Mouse (Mus musculus): ENCODE data around the gene Pde4dip. TPM values are rescaled to one million over a fixed set of nuclear protein-coding genes. Genes with fewer than 3 reads are reported as not detected.

Pde4dip gene
- polyA plus RNA-seq, 1 experiment from 2014 or later, result 22.8 TPM

GRCm38 (mm10) chr3:97887785-97888167, 731 bp downstream of the Pde4dip start:
- Histone ChIP-seq H3K27ac (no peak overlapping the region), H3K27me3 (ENCODE audit: low read depth, poor library complexity, severe bottlenecking) (peaks cover 49% of the 10 kb centered on the region), H3K9me3 (replicated peaks) (no peaks in the 10 kb centered on the region), H3K36me3 (no peaks in the 10 kb centered on the region), H3K4me1 (peaks cover 13% of the 10 kb centered on the region), H3K4me3 (peak overlapping the region; percentile 57)
- DNase-seq (ENCODE audit: low spot score), result no peak
- WGBS, result 64% methylated on average over 5 of the region's 5 CpGs

- 95% methylated on average over 5 of the region's 5 CpGs for WGBS
- DNase-seq (ENCODE audit: low spot score), result no peak
- Histone ChIP-seq H3K4me1 (peaks cover 13% of the 10 kb centered on the region), H3K9me3 (replicated peaks) (no peaks in the 10 kb centered on the region), H3K27me3 (ENCODE audit: low read depth, poor library complexity, severe bottlenecking) (no peaks in the 10 kb centered on the region; the same call in 1 of the 2 replicates), H3K4me3 (no peak overlapping the region), H3K36me3 (no peaks in the 10 kb centered on the region), H3K27ac (no peak overlapping the region)
These were observed 6.9 kb downstream of the Pde4dip start for GRCm38 (mm10) chr3:97881576-97881975.

DNA sequence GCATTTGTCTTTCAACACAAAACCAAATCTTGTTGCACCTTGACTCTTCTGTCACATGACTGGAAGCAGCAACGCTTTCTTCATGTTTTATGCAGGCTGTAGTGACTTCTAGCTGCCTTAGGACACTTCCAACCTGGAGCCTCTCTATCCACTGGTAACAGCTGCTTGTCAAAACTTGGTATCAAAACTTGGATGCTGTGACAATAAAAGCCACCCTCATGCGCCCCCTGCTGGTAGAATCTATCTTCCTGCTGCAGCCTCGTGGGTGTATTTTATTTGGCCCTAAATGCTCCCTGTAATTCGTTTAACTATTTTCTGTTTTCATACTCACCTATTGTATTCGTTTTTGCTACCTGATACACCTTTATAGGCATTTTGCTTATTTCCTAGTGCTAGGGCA, 9.3 kb downstream of the Pde4dip start:
- WGBS, result 22% methylated on average over 5 of the region's 5 CpGs
- Histone ChIP-seq H3K4me1 (peaks cover 32% of the 10 kb centered on the region), H3K36me3 (no peaks in the 10 kb centered on the region), H3K9me3 (replicated peaks) (no peaks in the 10 kb centered on the region), H3K27me3 (ENCODE audit: low read depth, poor library complexity, severe bottlenecking) (no peaks in the 10 kb centered on the region), H3K4me3 (no peak overlapping the region), H3K27ac (no peak overlapping the region)
- peak; percentile 83 for DNase-seq (ENCODE audit: low spot score)

GRCm38 (mm10) chr3:97876259-97876658, 12.2 kb downstream of the Pde4dip start:
- Histone ChIP-seq H3K4me1 (peaks cover 32% of the 10 kb centered on the region), H3K4me3 (no peak overlapping the region), H3K27ac (no peak overlapping the region), H3K36me3 (no peaks in the 10 kb centered on the region), H3K9me3 (replicated peaks) (no peaks in the 10 kb centered on the region), H3K27me3 (ENCODE audit: low read depth, poor library complexity, severe bottlenecking) (no peaks in the 10 kb centered on the region)
- no peak for DNase-seq (ENCODE audit: low spot score)
- WGBS, result 31% methylated on average over 8 of the region's 8 CpGs

- no peak for DNase-seq (ENCODE audit: low spot score)
- WGBS, result 24% methylated on average over 5 of the region's 5 CpGs
These were observed 13.7 kb downstream of the Pde4dip start for GRCm38 (mm10) chr3:97874777-97875176.

DNA sequence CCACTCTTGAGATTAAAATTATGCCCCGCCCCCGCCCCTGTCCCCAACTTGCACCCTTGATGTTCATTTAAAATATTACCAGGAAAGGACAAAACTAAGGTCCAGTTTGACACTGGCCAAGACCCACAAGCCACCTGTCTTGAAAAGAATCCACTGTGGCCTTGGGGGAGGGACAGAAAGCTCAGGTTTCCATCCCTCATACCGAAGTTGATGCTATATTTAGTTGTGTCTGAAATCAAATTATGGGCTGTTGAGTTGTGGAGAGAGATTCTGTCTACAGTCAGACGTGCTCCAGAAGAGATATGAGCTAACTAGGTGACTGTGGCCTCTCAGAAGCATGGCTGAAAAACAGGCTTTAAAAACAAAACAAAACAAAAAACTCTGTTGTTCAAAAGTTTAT, 18.8 kb downstream of the Pde4dip start:
- Histone ChIP-seq H3K9me3 (replicated peaks) (no peaks in the 10 kb centered on the region), H3K27ac (no peak overlapping the region), H3K27me3 (ENCODE audit: low read depth, poor library complexity, severe bottlenecking) (peaks cover 54% of the 10 kb centered on the region), H3K36me3 (no peaks in the 10 kb centered on the region), H3K4me3 (no peak overlapping the region), H3K4me1 (peaks cover 18% of the 10 kb centered on the region)
- WGBS, result 80% methylated on average over 4 of the region's 4 CpGs
- no peak for DNase-seq (ENCODE audit: low spot score)

More at GRCm38 (mm10) chr3:97874777-97875176, 13.7 kb downstream of the Pde4dip start:
- peaks cover 32% of the 10 kb centered on the region for H3K4me1 ChIP-seq
- H3K36me3 ChIP-seq, result no peaks in the 10 kb centered on the region
- H3K27ac ChIP-seq, result no peak overlapping the region
- H3K9me3 ChIP-seq (replicated peaks), result no peaks in the 10 kb centered on the region
- no peak overlapping the region for H3K4me3 ChIP-seq
- peaks cover 4% of the 10 kb centered on the region for H3K27me3 ChIP-seq (ENCODE audit: low read depth, poor library complexity, severe bottlenecking)

GRCm38 (mm10) chr3:97868733-97869132, 19.8 kb downstream of the Pde4dip start:
- Histone ChIP-seq H3K4me1 (peaks cover 14% of the 10 kb centered on the region), H3K9me3 (replicated peaks) (no peaks in the 10 kb centered on the region), H3K27ac (no peak overlapping the region), H3K4me3 (no peak overlapping the region), H3K27me3 (ENCODE audit: low read depth, poor library complexity, severe bottlenecking) (peaks cover 55% of the 10 kb centered on the region), H3K36me3 (no peaks in the 10 kb centered on the region)
- no peak for DNase-seq (ENCODE audit: low spot score)
- WGBS, result 52% methylated on average over 5 of the region's 5 CpGs

GRCm38 (mm10) chr3:97868024-97868689, 20.4 kb downstream of the Pde4dip start:
- Histone ChIP-seq H3K27ac (no peak overlapping the region), H3K27me3 (ENCODE audit: low read depth, poor library complexity, severe bottlenecking) (peaks cover 55% of the 10 kb centered on the region), H3K9me3 (replicated peaks) (no peaks in the 10 kb centered on the region), H3K36me3 (no peaks in the 10 kb centered on the region), H3K4me3 (peak overlapping the region; percentile 51), H3K4me1 (peaks cover 14% of the 10 kb centered on the region)
- WGBS, result 4% methylated on average over 42 of the region's 42 CpGs
- peak; percentile 75 for DNase-seq (ENCODE audit: low spot score)

GRCm38 (mm10) chr3:97867221-97868023, 21.1 kb downstream of the Pde4dip start:
- H3K27me3 ChIP-seq (ENCODE audit: low read depth, poor library complexity, severe bottlenecking), result peaks cover 55% of the 10 kb centered on the region
- WGBS, result 3% methylated on average over 28 of the region's 28 CpGs
- no peaks in the 10 kb centered on the region for H3K9me3 ChIP-seq (replicated peaks)
- peak overlapping the region; percentile 51 for H3K4me3 ChIP-seq
- H3K4me1 ChIP-seq, result peaks cover 14% of the 10 kb centered on the region
- no peak overlapping the region for H3K27ac ChIP-seq
- no peak for DNase-seq (ENCODE audit: low spot score)
- no peaks in the 10 kb centered on the region for H3K36me3 ChIP-seq

DNA sequence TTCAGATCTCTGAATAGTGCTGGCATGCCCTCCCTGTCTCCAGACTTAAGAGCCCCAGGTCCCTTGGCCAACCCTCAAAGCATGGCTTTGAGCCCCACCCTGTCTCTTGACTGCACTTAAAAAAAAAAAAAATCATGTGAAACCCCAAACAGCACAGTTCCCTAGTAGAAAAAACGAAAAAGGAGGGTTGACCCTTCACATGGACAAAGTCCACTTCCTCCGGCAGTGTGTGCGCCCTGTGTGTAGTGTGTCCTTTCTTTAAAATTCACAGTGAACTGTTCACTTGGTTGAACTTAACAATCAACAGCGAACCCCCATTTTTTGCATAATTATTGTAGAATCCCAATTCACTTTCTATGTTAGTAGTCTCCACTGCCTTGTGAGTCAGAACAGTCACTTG, 21.8 kb downstream of the Pde4dip start:
- Histone ChIP-seq H3K27me3 (ENCODE audit: low read depth, poor library complexity, severe bottlenecking) (peaks cover 55% of the 10 kb centered on the region), H3K27ac (no peak overlapping the region), H3K4me3 (no peak overlapping the region), H3K36me3 (no peaks in the 10 kb centered on the region), H3K4me1 (peaks cover 14% of the 10 kb centered on the region), H3K9me3 (replicated peaks) (no peaks in the 10 kb centered on the region)
- WGBS, result 75% methylated on average over 4 of the region's 4 CpGs
- DNase-seq (ENCODE audit: low spot score), result no peak

GRCm38 (mm10) chr3:97860820-97861451, 27.6 kb downstream of the Pde4dip start:
- Histone ChIP-seq H3K36me3 (no peaks in the 10 kb centered on the region), H3K27me3 (ENCODE audit: low read depth, poor library complexity, severe bottlenecking) (peaks cover 13% of the 10 kb centered on the region), H3K9me3 (replicated peaks) (no peaks in the 10 kb centered on the region), H3K4me3 (no peak overlapping the region), H3K4me1 (no peaks in the 10 kb centered on the region), H3K27ac (no peak overlapping the region)
- DNase-seq (ENCODE audit: low spot score), result no peak
- WGBS, result 93% methylated on average over 7 of the region's 7 CpGs

- no peak overlapping the region for H3K4me3 ChIP-seq
- 94% methylated on average over 1 of the region's 1 CpGs for WGBS
- no peaks in the 10 kb centered on the region for H3K9me3 ChIP-seq (replicated peaks)
- no peaks in the 10 kb centered on the region for H3K36me3 ChIP-seq
- H3K27me3 ChIP-seq (ENCODE audit: low read depth, poor library complexity, severe bottlenecking), result no peaks in the 10 kb centered on the region
- no peak overlapping the region for H3K27ac ChIP-seq
- no peaks in the 10 kb centered on the region for H3K4me1 ChIP-seq
- DNase-seq (ENCODE audit: low spot score), result no peak
These were observed 29.1 kb downstream of the Pde4dip start for GRCm38 (mm10) chr3:97859400-97859799.
